Mouse (Mus musculus) stomach, postnatal 0 days (tissue): ENCODE data around the gene Omp.

Source experiments
- CTCF ChIP-seq: IDR thresholded peaks from 2 replicates; pipeline ENCODE4 v1.5.1; 2016; ENCODE audit warnings: antibody characterized with exemption, low read depth, mild to moderate bottlenecking, moderate library complexity
- EP300 ChIP-seq: optimal IDR thresholded peaks from 2 replicates; pipeline ENCODE3; 2016; ENCODE audit warnings: antibody characterized with exemption

DNA sequence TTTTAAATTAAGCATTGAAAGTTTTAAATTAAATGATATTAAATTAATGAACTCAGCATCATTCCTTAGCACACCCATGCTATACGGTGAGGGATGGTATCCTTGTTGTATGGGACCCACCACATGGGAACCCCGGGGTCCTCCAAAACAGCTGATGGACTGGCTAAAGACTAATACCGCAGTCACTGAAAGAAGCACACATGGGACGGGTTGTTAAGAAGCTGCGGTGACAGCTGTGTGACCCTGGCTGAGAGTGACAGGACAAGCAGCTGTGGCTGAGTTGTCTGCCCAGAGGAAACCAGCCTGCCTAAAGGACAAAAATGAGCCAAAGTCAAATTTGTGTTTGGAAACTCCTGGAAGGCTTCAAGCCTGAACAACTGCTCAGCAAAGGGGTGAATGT, 8.6 kb upstream of the Omp start:
- TF ChIP-seq CTCF, result no peak
- TF ChIP-seq EP300, result no peak
